Mouse (Mus musculus) liver, adult 2 months (tissue): ENCODE data around the gene Galr3. TPM values are rescaled to one million over a fixed set of nuclear protein-coding genes. Genes with fewer than 3 reads are reported as not detected.
"Not testable (repeated sequence)": the region's sequence is repeated elsewhere in the genome, so short reads cannot be mapped to it uniquely, and the experiment has no call there.

Experiments
- DNase-seq: peaks from one replicate; pipeline ENCODE4 v3.0.0-alpha.2; 2011; ENCODE audit warnings: low read depth, low spot score; ENCODE audit errors: extremely low read depth
- H3K27ac ChIP-seq: fragments of 200-500 bp; replicated peaks from 2 replicates; pipeline ENCODE4 v1.5.1; 2012; ENCODE audit warnings: low read depth, mild to moderate bottlenecking, control low read depth, inconsistent platforms, low read length; ENCODE audit not compliant: insufficient read depth
- H3K27me3 ChIP-seq: fragments of 200-500 bp; 2 replicates; pipeline ENCODE4 v1.6.1; 2012; ENCODE audit warnings: mild to moderate bottlenecking, moderate library complexity, low read length, inconsistent platforms; ENCODE audit not compliant: control insufficient read depth, insufficient read depth
- H3K36me3 ChIP-seq: fragments of 200-500 bp; 2 replicates; pipeline ENCODE4 v1.6.1; 2012; ENCODE audit warnings: low read length, inconsistent platforms; ENCODE audit not compliant: control insufficient read depth, insufficient read depth
- H3K4me1 ChIP-seq: fragments of 200-500 bp; 2 replicates; pipeline ENCODE4 v1.6.1; 2011; ENCODE audit warnings: low read length; ENCODE audit not compliant: control insufficient read depth, insufficient read depth
- H3K4me3 ChIP-seq: fragments of 200-500 bp; 2 replicates; pipeline ENCODE4 v1.5.1; 2011; ENCODE audit warnings: low read depth, mild to moderate bottlenecking, control low read depth, low read length, moderate library complexity; ENCODE audit not compliant: insufficient read depth
- H3K79me2 ChIP-seq: fragments of 200-500 bp; 2 replicates; pipeline ENCODE4 v1.6.1; 2012; ENCODE audit warnings: inconsistent platforms, mild to moderate bottlenecking, low read length, moderate library complexity; ENCODE audit not compliant: control insufficient read depth, insufficient read depth
- H3K9ac ChIP-seq: fragments of 200-500 bp; 2 replicates; pipeline ENCODE4 v1.6.1; 2012; ENCODE audit warnings: low read depth, mild to moderate bottlenecking, control low read depth, inconsistent platforms, low read length
- CTCF ChIP-seq: fragments of 200-500 bp; IDR thresholded peaks from 2 replicates; pipeline ENCODE4 v1.5.1; 2011; ENCODE audit warnings: low read depth, low read length, control low read depth
- POLR2A ChIP-seq: fragments of 200-500 bp; IDR thresholded peaks from 2 replicates; pipeline ENCODE4 v1.6.1; 2011; ENCODE audit warnings: low read length, control low read depth; ENCODE audit not compliant: insufficient read depth; ENCODE audit errors: extremely low read depth
- WGBS: fragments of 180-500 bp; shearing (Covaris S2); methylation state at CpG from one replicate; pipeline ENCODE4 v1.1.7; 2018; 5-methylcytosine and 5-hydroxymethylcytosine counted together
- polyA plus RNA-seq: library from polyadenylated mRNA; depleted of rRNA; stranded (reverse); fragments of >200 nt; gene quantifications from 2 replicates; pipeline ENCODE4 v1.2.3, GENCODE M21; 2012
- total RNA-seq: library from RNA; depleted of rRNA; stranded (reverse); fragments of >200 nt; gene quantifications from 2 replicates; pipeline ENCODE4 v1.2.3, GENCODE M21; 2014

Galr3 gene
- total and polyA plus RNA-seq, 2 experiments, result not detected

DNA sequence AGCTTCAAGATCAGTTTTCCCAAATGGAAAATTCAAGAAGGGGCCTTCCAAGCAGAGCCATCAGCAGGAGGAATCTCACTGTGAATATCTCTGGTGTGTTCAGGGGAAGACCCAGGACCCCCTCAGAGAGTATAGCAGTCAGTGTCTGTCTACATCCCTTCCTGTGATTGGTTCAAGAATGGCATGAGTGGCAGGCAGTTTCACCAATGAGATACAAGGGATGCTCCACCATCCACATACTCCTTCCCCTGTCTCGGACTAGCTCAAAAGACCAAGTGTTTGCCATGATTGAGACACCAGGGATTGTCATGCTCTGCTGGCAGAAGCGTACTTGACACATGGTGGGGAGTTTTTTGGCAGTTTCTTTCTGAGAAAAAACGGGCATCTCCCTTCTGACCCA, 35.0 kb upstream of the Galr3 start:
- Histone ChIP-seq H3K36me3 (peaks cover 9% of the 10 kb centered on the region; the same call in 1 of the 2 replicates), H3K9ac (no peak overlapping the region), H3K79me2 (no peaks in the 10 kb centered on the region), H3K4me3 (no peak overlapping the region), H3K27me3 (no peaks in the 10 kb centered on the region), H3K4me1 (no peaks in the 10 kb centered on the region), H3K27ac (no peak overlapping the region)
- no peak for DNase-seq
- TF ChIP-seq CTCF, result no peak
- TF ChIP-seq POLR2A, result no peak
- WGBS, result 76% methylated on average over 3 of the region's 3 CpGs

DNA sequence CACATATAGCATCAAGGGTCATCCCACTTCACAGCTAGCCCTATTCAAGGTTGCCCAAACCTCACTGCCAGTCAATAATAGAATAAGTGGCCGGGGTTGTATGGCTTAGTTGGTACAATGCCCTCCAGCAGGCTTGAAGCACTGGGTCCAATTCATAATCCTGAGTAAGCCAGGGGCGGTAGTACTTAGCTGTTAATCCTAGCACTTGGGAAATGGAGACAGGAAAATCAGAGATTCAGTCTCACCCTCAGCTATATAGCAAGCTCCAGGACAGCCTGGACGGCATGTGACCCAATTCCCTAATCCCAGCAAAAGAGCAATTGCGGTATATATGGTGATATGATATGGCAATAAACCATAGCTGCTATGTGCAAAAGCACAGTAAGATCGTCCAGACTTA, 34.6 kb upstream of the Galr3 start:
- TF ChIP-seq CTCF, result no peak
- WGBS, result 96% methylated on average over 5 of the region's 5 CpGs
- Histone ChIP-seq H3K9ac (no peak overlapping the region), H3K27me3 (no peaks in the 10 kb centered on the region), H3K4me1 (no peaks in the 10 kb centered on the region), H3K4me3 (no peak overlapping the region), H3K36me3 (peaks cover 9% of the 10 kb centered on the region; the same call in 1 of the 2 replicates), H3K79me2 (no peaks in the 10 kb centered on the region), H3K27ac (no peak overlapping the region)
- DNase-seq, result no peak

DNA sequence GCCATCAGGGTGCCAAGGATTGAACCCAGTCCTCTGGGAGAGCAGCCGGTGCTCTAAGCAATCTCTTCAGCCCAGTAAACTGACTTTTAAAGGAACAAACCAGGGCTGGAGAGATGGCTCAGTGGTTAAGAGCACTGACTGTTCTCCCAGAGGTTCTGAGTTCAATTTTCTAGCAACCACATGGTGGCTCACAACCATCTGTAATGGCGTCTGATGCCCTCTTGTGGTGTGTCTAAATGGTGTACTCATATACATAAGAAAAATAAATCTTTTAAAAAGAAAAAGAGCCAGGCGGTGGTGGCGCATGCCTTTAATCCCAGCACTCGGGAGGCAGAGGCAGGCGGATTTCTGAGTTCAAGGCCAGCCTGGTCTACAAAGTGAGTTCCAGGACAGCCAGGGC, 33.8 kb upstream of the Galr3 start:
- not testable (repeated sequence) for H3K79me2 ChIP-seq, H3K27me3 ChIP-seq, H3K36me3 ChIP-seq, H3K4me1 ChIP-seq, H3K27ac ChIP-seq, H3K9ac ChIP-seq, H3K4me3 ChIP-seq
- 85% methylated on average over 6 of the region's 6 CpGs for WGBS
- peak; percentile 30; the same call in 1 of the 2 replicates for TF ChIP-seq CTCF
- peak; percentile 24 for DNase-seq

DNA sequence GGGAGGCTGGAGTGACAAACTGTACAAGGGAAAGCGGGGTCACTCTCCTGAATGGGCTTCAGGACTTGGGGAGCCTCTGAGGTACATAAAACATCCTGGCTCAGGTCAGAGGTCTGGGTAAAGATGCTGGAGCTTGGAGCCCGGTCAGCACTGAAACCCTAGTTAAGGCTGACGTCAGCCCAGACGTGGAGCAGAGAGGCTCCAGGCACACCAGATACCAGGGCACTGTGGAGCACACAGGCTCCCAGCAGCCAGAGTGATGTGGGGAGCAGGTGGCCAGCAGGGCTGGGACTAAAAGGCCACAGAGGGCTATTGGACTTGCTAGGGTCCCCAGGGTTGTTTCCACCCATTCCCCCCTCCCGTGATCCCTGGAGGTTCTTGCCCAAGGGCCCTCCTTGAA, 32.0 kb upstream of the Galr3 start:
- WGBS, result 85% methylated on average over 5 of the region's 5 CpGs

DNA sequence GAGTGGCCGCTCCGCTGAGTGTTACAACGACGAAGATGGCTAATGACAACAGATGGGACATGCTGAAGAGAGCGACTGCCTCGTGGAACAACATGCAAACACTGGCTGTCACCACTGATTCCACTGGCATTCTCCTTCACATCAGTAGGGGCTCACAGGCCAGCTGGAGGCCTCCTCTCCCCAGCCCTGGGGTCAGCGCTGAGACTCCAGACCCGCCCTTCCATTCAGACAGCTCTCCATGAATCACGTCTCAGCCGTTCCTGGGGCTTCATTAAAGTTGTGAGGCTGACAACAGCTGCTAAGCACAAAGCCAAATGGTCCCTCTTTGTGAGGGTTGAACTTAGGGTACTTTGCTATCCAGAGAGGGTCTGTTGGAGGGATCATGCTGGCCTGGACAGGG, 30.1 kb upstream of the Galr3 start:
- H3K9ac ChIP-seq, result no peak overlapping the region
- H3K27me3 ChIP-seq, result no peaks in the 10 kb centered on the region
- H3K36me3 ChIP-seq, result peaks cover under 1% of the 10 kb centered on the region; the same call in 1 of the 2 replicates
- no peak overlapping the region for H3K4me3 ChIP-seq
- no peak for DNase-seq
- no peak for TF ChIP-seq POLR2A
- TF ChIP-seq CTCF, result no peak
- H3K27ac ChIP-seq, result no peak overlapping the region
- WGBS, result 80% methylated on average over 10 of the region's 10 CpGs
- no peaks in the 10 kb centered on the region for H3K4me1 ChIP-seq
- H3K79me2 ChIP-seq, result no peaks in the 10 kb centered on the region

More for the DNA sequence above, 32.0 kb upstream of the Galr3 start:
- Histone ChIP-seq H3K27me3 (no peaks in the 10 kb centered on the region), H3K27ac (no peak overlapping the region), H3K4me3 (no peak overlapping the region), H3K9ac (no peak overlapping the region), H3K4me1 (no peaks in the 10 kb centered on the region), H3K36me3 (peaks cover 4% of the 10 kb centered on the region; the same call in 1 of the 2 replicates), H3K79me2 (no peaks in the 10 kb centered on the region)
- no peak for TF ChIP-seq POLR2A
- no peak for TF ChIP-seq CTCF
- no peak for DNase-seq

DNA sequence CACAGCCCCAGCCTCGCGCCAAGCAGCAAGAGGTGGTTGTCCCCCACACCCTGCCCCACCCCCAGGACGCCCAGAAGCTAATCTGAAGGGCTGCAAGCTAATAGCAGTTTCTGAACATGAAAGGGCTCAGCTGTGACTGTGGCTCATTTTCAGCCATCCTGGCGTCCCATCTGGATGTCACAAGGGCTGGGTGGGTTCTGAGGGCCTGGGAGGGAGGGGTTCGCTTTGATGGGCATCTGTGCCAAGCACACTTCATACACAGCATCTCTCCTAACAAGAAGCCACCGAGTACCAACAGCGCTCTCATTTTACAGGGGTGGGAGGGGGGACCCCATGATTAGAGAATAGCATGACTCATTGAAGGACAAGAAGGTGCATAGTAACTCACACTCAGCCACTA, 28.3 kb upstream of the Galr3 start:
- no peaks in the 10 kb centered on the region for H3K79me2 ChIP-seq

More for the DNA sequence above, 28.3 kb upstream of the Galr3 start:
- Histone ChIP-seq H3K4me3 (no peak overlapping the region), H3K4me1 (no peaks in the 10 kb centered on the region), H3K27me3 (no peaks in the 10 kb centered on the region), H3K27ac (no peak overlapping the region), H3K36me3 (no peaks in the 10 kb centered on the region), H3K9ac (no peak overlapping the region)
- 79% methylated on average over 7 of the region's 7 CpGs for WGBS
- DNase-seq, result no peak
- no peak for TF ChIP-seq POLR2A
- TF ChIP-seq CTCF, result no peak
